In the genomic region with DNA sequence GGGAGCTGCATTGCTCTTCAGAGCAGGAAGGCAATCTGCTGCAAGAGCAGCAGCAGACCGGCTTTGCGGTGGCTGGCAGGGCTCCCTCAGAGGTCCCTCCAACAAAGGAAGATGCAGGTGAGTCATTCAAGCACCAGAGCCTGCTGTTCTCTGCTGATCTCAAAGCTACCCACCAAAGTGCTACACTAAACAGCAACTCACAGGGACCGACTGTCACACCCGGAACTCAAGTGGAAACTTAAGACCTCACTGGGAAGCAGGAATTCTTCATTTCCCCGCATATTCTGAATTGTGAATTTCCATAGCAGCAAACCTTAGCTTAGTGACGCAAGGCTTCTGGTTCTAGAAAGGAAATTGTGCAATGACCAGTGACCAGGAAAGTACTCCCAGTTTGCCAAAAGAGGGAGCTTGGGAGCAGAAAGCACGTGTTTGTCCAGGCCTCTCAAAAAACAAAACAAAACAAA, we compare ENCODE assay signal across 9 mouse cellular contexts. TPM values are rescaled to one million over a fixed set of nuclear protein-coding genes. Genes with fewer than 3 reads are reported as not detected.
DNase-seq lines count a peak whose midpoint lies in the region; ATAC-seq and TF ChIP-seq lines count a peak whose summit lies in the region.
"Had no signal": no experiment of that assay in that cellular context is flagged by ENCODE, and none has a peak within 500 bp of the region (broad histone marks: within the 10 kb centered on the region; RNA-seq: fewer than 3 reads in every experiment).

No protein-coding gene starts in this region.

- peak overlapping the region; percentile 11; the same call in 1 of the 2 replicates for H3K4me2 ChIP-seq in liver, embryonic 16.5 days (ENCODE audit: low read depth, low read length)
- no peak overlapping the region for H3K4me2 ChIP-seq in liver, embryonic 11.5 days
- 0 out of 2 replicates have a peak overlapping the region, but pooled peaks have one; percentile 18 for H3K4me2 ChIP-seq in liver, postnatal 0 days (ENCODE audit: low read depth, low read length)
- H3K4me2 ChIP-seq in midbrain, embryonic 16.5 days (ENCODE audit: low read length) = no peak overlapping the region
- H3K4me2 ChIP-seq: embryonic facial prominence, embryonic 15.5 days had no signal

- peak; percentile 69 for TF ChIP-seq CTCF in liver, postnatal 0 days (IDR thresholded peaks at IDR 0.05; ENCODE audit: low read depth)

- no peak overlapping the region for H3K4me3 ChIP-seq in liver, embryonic 16.5 days (ENCODE audit: low read depth, low read length)
- no peak overlapping the region for H3K4me3 ChIP-seq in liver, embryonic 11.5 days (ENCODE audit: low read depth, low read length)
- H3K4me3 ChIP-seq in liver, postnatal 0 days (ENCODE audit: low read depth, low read length) = no peak overlapping the region
- H3K4me3 ChIP-seq in midbrain, embryonic 16.5 days (ENCODE audit: low read depth, low read length) = no peak overlapping the region
- H3K4me3 ChIP-seq: embryonic facial prominence, embryonic 15.5 days had no signal

- WGBS in liver, embryonic 16.5 days (ENCODE audit: insufficient replicate concordance) = 21% methylated on average over 7 of the region's 7 CpGs
- 49% methylated on average over 7 of the region's 7 CpGs for WGBS in liver, embryonic 11.5 days
- 23% methylated on average over 7 of the region's 7 CpGs for WGBS in liver, postnatal 0 days (ENCODE audit: insufficient replicate concordance)
- 66% methylated on average over 7 of the region's 7 CpGs for WGBS in midbrain, embryonic 16.5 days

- ATAC-seq in liver, embryonic 16.5 days (ENCODE audit: low read depth) = no peak
- ATAC-seq in liver, embryonic 11.5 days (replicated peaks; ENCODE audit: low FRiP score) = no peak
- peak; percentile 64; the same call in 1 of the 2 replicates for ATAC-seq in liver, postnatal 0 days
- ATAC-seq in midbrain, embryonic 16.5 days = no peak

- intact Hi-C loops in heart, postnatal 14 days (cut with DNase I) = loop anchor here (2.0 to 5.0 kb wide), 2 partner anchors 44 to 80 kb away; partner anchors contain the start of gene Atp2a2

- H3K9me3 ChIP-seq in liver, embryonic 16.5 days (replicated peaks; ENCODE audit: control insufficient read depth, low read length) = no peaks in the 10 kb centered on the region
- H3K9me3 ChIP-seq in liver, embryonic 11.5 days (ENCODE audit: control insufficient read depth, low read length) = no peaks in the 10 kb centered on the region
- no peaks in the 10 kb centered on the region for H3K9me3 ChIP-seq in liver, postnatal 0 days (ENCODE audit: low read length)
- H3K9me3 ChIP-seq in midbrain, embryonic 16.5 days (replicated peaks; ENCODE audit: control insufficient read depth, low read length, poor library complexity, severe bottlenecking) = no peaks in the 10 kb centered on the region
- H3K9me3 ChIP-seq: embryonic facial prominence, embryonic 15.5 days had no signal

- no peak for DNase-seq in liver, embryonic 11.5 days (ENCODE audit: low spot score)
- DNase-seq in T-cell, adult 2 months (ENCODE audit: low spot score) = peak; percentile 70
- DNase-seq in cerebellum, postnatal 14 days = peak; percentile 74 to 83
- DNase-seq in heart, postnatal 14 days = peak; percentile 43 to 63
- DNase-seq in liver, postnatal 0 days = peak; percentile 39
- peak; percentile 63 for DNase-seq in skeletal muscle tissue, adult 2 months (ENCODE audit: low read depth, low spot score)

- H3K4me1 ChIP-seq in liver, embryonic 16.5 days (ENCODE audit: control insufficient read depth, low read depth, low read length) = no peaks in the 10 kb centered on the region; the same call in none of the 2 replicates
- H3K4me1 ChIP-seq in liver, embryonic 11.5 days (replicated peaks; ENCODE audit: control insufficient read depth, insufficient read depth, low read length) = peaks cover 4% of the 10 kb centered on the region; the same call in 1 of the 2 replicates
- peaks cover 18% of the 10 kb centered on the region for H3K4me1 ChIP-seq in liver, postnatal 0 days (ENCODE audit: insufficient read depth)
- H3K4me1 ChIP-seq in midbrain, embryonic 16.5 days (ENCODE audit: control insufficient read depth, insufficient read depth, low read length) = peaks cover 8% of the 10 kb centered on the region; the same call in 1 of the 2 replicates

- no peak overlapping the region; the same call in 1 of the 2 replicates for H3K27ac ChIP-seq in liver, embryonic 16.5 days (ENCODE audit: low read length)
- no peak overlapping the region for H3K27ac ChIP-seq in liver, embryonic 11.5 days (ENCODE audit: low read depth, low read length)
- H3K27ac ChIP-seq in liver, postnatal 0 days (ENCODE audit: low read depth) = no peak overlapping the region
- no peak overlapping the region for H3K27ac ChIP-seq in midbrain, embryonic 16.5 days (ENCODE audit: low read length)

- no peak overlapping the region for H3K9ac ChIP-seq in liver, embryonic 16.5 days (ENCODE audit: low read depth, low read length)
- H3K9ac ChIP-seq in liver, embryonic 11.5 days (ENCODE audit: low read depth, low read length) = no peak overlapping the region
- no peak overlapping the region for H3K9ac ChIP-seq in liver, postnatal 0 days (replicated peaks)
- H3K9ac ChIP-seq in midbrain, embryonic 16.5 days (ENCODE audit: low read depth, low read length) = no peak overlapping the region
- H3K9ac ChIP-seq: embryonic facial prominence, embryonic 15.5 days had no signal

- peak; percentile 46; the same call in 1 of the 2 replicates for TF ChIP-seq EP300 in liver, postnatal 0 days (IDR thresholded peaks at IDR 0.05; ENCODE audit: low read depth)

- H3K36me3 ChIP-seq in liver, embryonic 16.5 days (ENCODE audit: control insufficient read depth, insufficient read depth) = no peaks in the 10 kb centered on the region
- H3K36me3 ChIP-seq in liver, embryonic 11.5 days (ENCODE audit: control insufficient read depth, insufficient read depth, low read length) = no peaks in the 10 kb centered on the region
- H3K36me3 ChIP-seq in liver, postnatal 0 days (replicated peaks; ENCODE audit: insufficient read depth, low read length) = no peaks in the 10 kb centered on the region
- no peaks in the 10 kb centered on the region for H3K36me3 ChIP-seq in midbrain, embryonic 16.5 days (ENCODE audit: control insufficient read depth, insufficient read depth, low read length)

- no peaks in the 10 kb centered on the region; the same call in 1 of the 2 replicates for H3K27me3 ChIP-seq in liver, embryonic 16.5 days (ENCODE audit: control insufficient read depth, insufficient read depth, low read depth, low read length)
- H3K27me3 ChIP-seq in liver, embryonic 11.5 days (replicated peaks; ENCODE audit: control insufficient read depth, insufficient read depth, low read length) = no peaks in the 10 kb centered on the region
- H3K27me3 ChIP-seq in liver, postnatal 0 days (ENCODE audit: insufficient read depth, low read length) = no peaks in the 10 kb centered on the region
- H3K27me3 ChIP-seq in midbrain, embryonic 16.5 days (ENCODE audit: control insufficient read depth, insufficient read depth, low read depth, low read length) = no peaks in the 10 kb centered on the region
- H3K27me3 ChIP-seq: embryonic facial prominence, embryonic 15.5 days had no signal

RNA-seq across cellular contexts. Expression of gene Atp2a2, which starts 45.3 kb away (rescaled TPM):
- polyA plus RNA-seq in liver, embryonic 16.5 days (2015; fragmentation: Nextera tagmentation; extraction: Ambion mirVana) = 10.0 and 11.3 TPM in 2 replicates
- 45.2 and 46.8 TPM in 2 replicates for polyA plus RNA-seq in liver, embryonic 11.5 days (2014; fragmentation: Nextera tagmentation; extraction: Ambion mirVana)
- total RNA-seq in heart, postnatal 14 days (2021) = 1,000 to 10,000 TPM; 9,386 to 9,784 TPM
- polyA plus RNA-seq in liver, postnatal 0 days (2015; fragmentation: Nextera tagmentation; extraction: Ambion mirVana) = 13.5 and 14.8 TPM in 2 replicates
- 44.4 and 45.6 TPM in 2 replicates for polyA plus RNA-seq in midbrain, embryonic 16.5 days (2015; fragmentation: Nextera tagmentation; extraction: Ambion mirVana)

Comparison
In these comparisons a context has a peak if more than half of its experiments do, and no peak if none do; other contexts are left out.
1. H3K4me2 ChIP-seq: peak in liver, embryonic 16.5 days (single experiment) and liver, postnatal 0 days (single experiment); none in liver, embryonic 11.5 days (single experiment) and midbrain, embryonic 16.5 days (single experiment).